Mouse (Mus musculus) forebrain, embryonic 13.5 days (tissue): Measurements from ENCODE around the gene Rab4a. TPM values are rescaled to one million over a fixed set of nuclear protein-coding genes. Genes with fewer than 3 reads are reported as not detected.

Experiments
- ATAC-seq: fragments of 200-750 bp; cut with Nextera tagmentation; 2 replicates; pipeline ENCODE4 v1.8.0; 2017
- H3K27ac ChIP-seq: fragments of 300-500 bp; sonication (generic); 2 replicates; pipeline ENCODE4 v1.5.1; 2015; ENCODE audit warnings: inconsistent platforms, mild to moderate bottlenecking, moderate library complexity
- H3K27me3 ChIP-seq: fragments of 300-500 bp; sonication (generic); 2 replicates; pipeline ENCODE4 v1.6.1; 2015; ENCODE audit warnings: mild to moderate bottlenecking, inconsistent platforms
- H3K36me3 ChIP-seq: fragments of 300-500 bp; sonication (generic); 2 replicates; pipeline ENCODE4 v1.6.1; 2015; ENCODE audit warnings: mild to moderate bottlenecking, inconsistent platforms; ENCODE audit not compliant: poor library complexity, severe bottlenecking
- H3K4me1 ChIP-seq: fragments of 300-500 bp; sonication (generic); 2 replicates; pipeline ENCODE4 v1.6.1; 2015; ENCODE audit warnings: inconsistent platforms
- H3K4me2 ChIP-seq: fragments of 300-500 bp; sonication (generic); 2 replicates; pipeline ENCODE4 v1.6.1; 2015; ENCODE audit warnings: inconsistent platforms, mild to moderate bottlenecking, moderate library complexity
- H3K4me3 ChIP-seq: fragments of 300-500 bp; sonication (generic); 2 replicates; pipeline ENCODE4 v1.5.1; 2015; ENCODE audit warnings: mild to moderate bottlenecking, inconsistent platforms
- H3K9ac ChIP-seq: fragments of 300-500 bp; sonication (generic); 2 replicates; pipeline ENCODE4 v1.6.1; 2015; ENCODE audit warnings: mild to moderate bottlenecking, inconsistent platforms
- H3K9me3 ChIP-seq: fragments of 300-500 bp; sonication (generic); replicated peaks from 2 replicates; pipeline ENCODE4 v1.6.1; 2016; ENCODE audit warnings: inconsistent platforms
- WGBS: fragments of 180-500 bp; shearing (Covaris S2); methylation state at CpG from one replicate; pipeline ENCODE4 v1.1.7; 2015; 5-methylcytosine and 5-hydroxymethylcytosine counted together
- polyA plus RNA-seq: library from polyadenylated mRNA; unstranded; fragments of >200 nt; fragmentation: Nextera tagmentation; extraction: Ambion mirVana; gene quantifications from 2 replicates; pipeline ENCODE4 v1.2.1, GENCODE M21; 2015

Rab4a gene
- polyA plus RNA-seq, 1 experiment from 2014 or later = 72.2 TPM

DNA sequence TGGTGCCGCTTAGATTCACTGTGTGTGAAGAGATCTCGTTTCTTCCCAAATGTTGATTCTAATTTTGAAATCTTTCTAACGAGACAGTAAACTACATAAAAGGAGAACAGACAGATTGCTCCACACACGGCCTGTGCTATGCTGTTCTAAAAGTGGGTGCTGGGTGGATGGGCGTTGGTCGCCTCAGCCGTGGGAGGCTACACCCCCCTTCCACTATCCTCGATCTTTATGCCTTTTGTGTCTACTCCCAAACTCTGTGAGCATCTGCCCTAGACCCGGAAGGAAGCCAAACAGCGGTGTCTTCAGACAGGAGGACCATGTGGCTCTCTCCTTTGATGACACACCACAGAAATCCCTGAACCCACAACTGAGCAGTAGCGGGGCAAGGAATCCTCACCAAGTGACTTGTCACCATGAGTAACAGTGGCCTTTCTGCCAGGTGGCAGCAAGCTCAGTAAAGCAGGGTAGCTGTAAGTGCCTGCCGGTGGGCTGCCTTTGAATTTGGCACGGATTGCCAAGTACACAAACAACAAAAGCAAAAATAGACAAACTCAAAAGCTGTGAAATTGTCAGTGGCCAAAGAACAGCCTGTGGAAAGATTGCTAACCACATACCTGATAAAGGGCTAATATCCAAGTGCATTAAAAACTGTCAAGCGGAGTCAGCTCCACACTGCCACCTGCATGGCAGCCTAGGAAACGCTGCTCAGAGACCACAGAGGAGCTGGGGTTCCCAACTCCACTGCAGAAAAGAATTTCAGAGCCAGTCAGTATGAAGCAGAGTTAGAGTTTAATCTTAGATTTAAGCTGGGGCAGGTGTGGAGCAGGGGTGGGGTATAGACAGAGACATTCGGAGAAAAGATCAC lies 37.1 kb upstream of the Rab4a start:
- WGBS = 68% methylated on average over 16 of the region's 16 CpGs
- no peak overlapping the region for H3K4me3 ChIP-seq
- no peak overlapping the region for H3K27ac ChIP-seq
- H3K9me3 ChIP-seq = no peaks in the 10 kb centered on the region
- no peaks in the 10 kb centered on the region for H3K27me3 ChIP-seq
- H3K9ac ChIP-seq = no peak overlapping the region
- ATAC-seq = 0 out of 2 replicates have a peak, but pooled peaks have one; percentile 61
- no peaks in the 10 kb centered on the region for H3K36me3 ChIP-seq
- H3K4me2 ChIP-seq = no peak overlapping the region
- no peaks in the 10 kb centered on the region for H3K4me1 ChIP-seq

DNA sequence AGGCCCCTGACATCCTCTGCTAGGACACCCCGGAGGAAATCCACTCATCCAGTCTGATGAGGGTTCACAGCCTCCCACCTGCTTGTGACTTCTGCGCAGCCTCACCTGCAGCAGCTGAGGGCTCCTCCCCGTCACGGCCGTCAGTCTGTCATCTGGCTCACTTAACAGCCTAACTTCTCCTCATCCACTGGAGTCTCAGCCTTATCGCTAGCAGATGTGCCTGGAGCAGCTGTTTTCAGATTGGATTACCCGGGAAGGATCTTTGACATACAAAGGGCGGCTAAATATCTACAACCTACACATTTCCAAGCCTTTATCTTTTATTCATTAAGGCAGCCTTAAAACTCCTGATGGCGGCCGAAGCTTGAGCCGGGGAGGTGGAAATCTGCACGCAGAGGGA lies 32.3 kb upstream of the Rab4a start:
- Histone ChIP-seq H3K4me1 (no peaks in the 10 kb centered on the region), H3K27me3 (no peaks in the 10 kb centered on the region), H3K27ac (no peak overlapping the region), H3K36me3 (no peaks in the 10 kb centered on the region), H3K4me2 (no peak overlapping the region), H3K9ac (no peak overlapping the region), H3K9me3 (no peaks in the 10 kb centered on the region), H3K4me3 (no peak overlapping the region)
- ATAC-seq = no peak
- WGBS = 79% methylated on average over 12 of the region's 12 CpGs

GRCm38 (mm10) chr8:123774491-123774890 lies 31.3 kb upstream of the Rab4a start:
- Histone ChIP-seq H3K4me1 (no peaks in the 10 kb centered on the region), H3K4me2 (no peak overlapping the region), H3K9me3 (no peaks in the 10 kb centered on the region), H3K4me3 (no peak overlapping the region), H3K27me3 (no peaks in the 10 kb centered on the region), H3K9ac (no peak overlapping the region), H3K36me3 (no peaks in the 10 kb centered on the region), H3K27ac (no peak overlapping the region)
- no peak for ATAC-seq
- WGBS = 96% methylated on average over 1 of the region's 1 CpGs

DNA sequence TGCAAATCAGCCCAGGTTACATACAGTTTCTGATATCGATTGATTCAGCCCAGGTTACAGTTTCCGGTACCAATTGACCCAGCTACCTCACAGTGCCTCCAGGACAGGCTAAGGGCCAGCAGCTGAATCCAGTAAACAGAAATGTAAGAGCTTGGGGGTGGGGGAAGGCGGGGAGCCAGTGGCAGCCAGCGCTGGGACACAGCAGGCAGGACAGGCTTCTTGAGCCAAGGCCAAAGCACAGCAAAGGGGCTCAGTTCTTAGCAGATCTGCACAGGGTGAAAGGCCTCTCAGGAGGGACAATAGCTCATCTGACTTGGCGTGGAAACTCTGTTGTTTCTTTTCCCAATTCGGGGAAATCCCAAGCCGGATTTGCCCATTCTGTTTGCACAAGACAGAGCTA lies 28.5 kb upstream of the Rab4a start:
- H3K27ac ChIP-seq = no peak overlapping the region
- ATAC-seq = no peak
- H3K4me3 ChIP-seq = no peak overlapping the region

GRCm38 (mm10) chr8:123780471-123780870 lies 25.3 kb upstream of the Rab4a start:
- Histone ChIP-seq H3K4me2 (no peak overlapping the region), H3K27me3 (no peaks in the 10 kb centered on the region), H3K27ac (no peak overlapping the region), H3K36me3 (no peaks in the 10 kb centered on the region), H3K4me3 (no peak overlapping the region), H3K9me3 (no peaks in the 10 kb centered on the region), H3K4me1 (peaks cover 8% of the 10 kb centered on the region; the same call in 1 of the 2 replicates), H3K9ac (no peak overlapping the region)
- ATAC-seq = no peak
- 67% methylated on average over 3 of the region's 3 CpGs for WGBS

More for the DNA sequence above, 28.5 kb upstream of the Rab4a start:
- Histone ChIP-seq H3K4me1 (peaks cover 8% of the 10 kb centered on the region; the same call in 1 of the 2 replicates), H3K9me3 (no peaks in the 10 kb centered on the region), H3K36me3 (no peaks in the 10 kb centered on the region), H3K27me3 (no peaks in the 10 kb centered on the region), H3K4me2 (no peak overlapping the region), H3K9ac (no peak overlapping the region)
- 36% methylated on average over 7 of the region's 7 CpGs for WGBS

DNA sequence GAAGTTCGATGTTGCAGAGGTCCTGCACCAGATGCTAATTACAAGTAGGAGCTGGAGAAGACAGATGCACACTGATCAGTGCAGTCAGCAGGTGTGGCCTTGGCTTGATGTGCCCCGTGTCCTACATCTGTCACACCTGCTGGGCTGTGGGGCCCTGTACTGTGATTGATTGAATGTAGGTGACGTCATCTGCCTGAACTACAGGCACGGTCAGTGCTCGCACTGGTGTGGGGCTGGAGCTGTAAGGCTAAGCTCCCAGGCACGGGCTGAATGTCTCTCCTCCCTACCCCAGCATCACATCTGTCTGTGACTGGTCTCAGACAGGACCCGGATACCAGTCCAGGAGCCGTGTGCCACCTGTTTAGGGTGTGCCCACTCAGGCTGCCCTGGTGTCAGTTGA lies 24.5 kb upstream of the Rab4a start:
- Histone ChIP-seq H3K27me3 (no peaks in the 10 kb centered on the region), H3K4me1 (peaks cover 8% of the 10 kb centered on the region; the same call in 1 of the 2 replicates), H3K9ac (no peak overlapping the region), H3K4me3 (no peak overlapping the region), H3K9me3 (no peaks in the 10 kb centered on the region), H3K27ac (no peak overlapping the region), H3K4me2 (no peak overlapping the region), H3K36me3 (no peaks in the 10 kb centered on the region)
- 68% methylated on average over 8 of the region's 8 CpGs for WGBS
- ATAC-seq = no peak

DNA sequence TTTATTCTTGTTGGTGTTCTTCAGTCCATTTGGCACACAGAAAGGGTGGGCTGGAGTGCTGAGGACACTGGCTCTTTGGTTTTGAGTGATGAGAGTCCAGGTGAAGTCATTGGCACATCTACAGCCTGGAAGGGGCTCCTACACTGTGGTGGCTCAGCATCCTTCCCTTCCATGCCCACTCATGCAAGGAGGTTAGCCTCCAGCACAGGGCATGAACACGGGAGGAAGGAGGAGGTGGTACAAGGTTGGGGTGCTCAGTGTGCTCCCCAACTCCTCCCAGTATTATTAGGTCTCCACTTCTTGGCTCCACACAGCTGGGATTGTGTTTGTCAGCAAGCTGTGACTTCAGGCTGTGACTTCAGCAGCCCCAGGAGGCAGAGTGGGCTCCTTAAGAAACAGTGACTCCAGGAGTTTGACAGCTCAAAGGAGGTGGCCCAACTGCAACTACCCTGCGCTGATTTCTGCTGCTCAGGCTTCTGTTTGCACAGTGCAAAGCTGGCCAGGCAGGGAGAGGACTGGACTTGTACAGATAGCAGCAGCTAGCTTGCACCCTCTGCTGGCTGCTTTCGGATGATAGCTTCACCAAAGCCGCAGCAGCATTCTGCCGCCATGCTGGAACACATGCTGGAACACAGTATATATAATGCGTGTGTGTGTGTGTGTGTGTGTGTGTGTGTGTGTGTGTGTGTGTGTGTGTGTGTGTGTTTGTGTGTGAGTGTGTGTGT lies 22.1 kb upstream of the Rab4a start:
- 14% methylated on average over 6 of the region's 6 CpGs for WGBS
- ATAC-seq = peak; percentile 88

DNA sequence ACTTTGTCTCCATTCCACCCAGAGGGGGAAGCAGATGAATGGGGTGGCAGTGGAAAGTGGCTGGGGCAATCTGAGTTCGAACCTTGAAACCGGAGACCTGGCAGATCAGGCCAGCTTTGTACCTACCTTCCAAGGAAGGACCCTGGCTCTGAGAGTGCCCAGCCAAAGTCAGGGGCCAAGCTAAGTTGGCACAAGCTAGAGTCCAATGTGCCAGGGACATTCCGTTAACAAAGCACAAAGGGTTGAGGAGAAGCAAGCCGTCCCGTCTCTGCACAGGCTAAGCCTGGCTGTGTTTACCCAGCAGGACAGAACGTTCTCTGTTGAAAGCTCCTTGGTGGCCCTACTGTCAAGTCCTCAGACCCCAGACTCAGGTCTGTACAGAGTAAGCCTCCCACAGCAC lies 19.6 kb upstream of the Rab4a start:
- no peak for ATAC-seq
- Histone ChIP-seq H3K36me3 (no peaks in the 10 kb centered on the region), H3K4me1 (peaks cover 12% of the 10 kb centered on the region), H3K4me3 (no peak overlapping the region), H3K9ac (no peak overlapping the region), H3K27me3 (no peaks in the 10 kb centered on the region), H3K9me3 (no peaks in the 10 kb centered on the region), H3K27ac (no peak overlapping the region), H3K4me2 (no peak overlapping the region)
- 75% methylated on average over 6 of the region's 6 CpGs for WGBS

More for the DNA sequence above, 22.1 kb upstream of the Rab4a start:
- Histone ChIP-seq H3K4me2 (no peak overlapping the region), H3K36me3 (no peaks in the 10 kb centered on the region), H3K9me3 (no peaks in the 10 kb centered on the region), H3K27me3 (no peaks in the 10 kb centered on the region), H3K4me1 (peaks cover 8% of the 10 kb centered on the region; the same call in 1 of the 2 replicates), H3K4me3 (no peak overlapping the region), H3K27ac (no peak overlapping the region), H3K9ac (no peak overlapping the region)

DNA sequence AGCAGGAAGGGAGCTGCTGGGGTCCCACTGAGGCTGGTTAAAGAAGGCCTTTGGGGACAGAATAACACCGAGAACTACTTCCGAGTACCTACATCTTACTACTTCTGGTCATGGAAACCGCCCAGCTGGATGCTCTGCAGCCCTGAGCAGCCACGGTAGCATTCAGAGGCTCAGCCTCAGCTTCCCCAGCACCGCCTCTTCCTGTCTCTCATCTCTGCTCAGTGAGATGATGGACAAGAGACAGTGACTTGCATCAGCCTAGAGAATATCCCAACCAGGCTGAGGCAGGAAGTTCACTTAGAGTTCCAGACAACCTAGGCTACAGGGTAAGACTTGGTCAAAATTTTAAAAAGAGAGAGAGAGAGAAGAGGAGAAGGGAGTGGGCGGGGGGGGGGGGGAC lies 19.1 kb upstream of the Rab4a start:
- Histone ChIP-seq H3K9ac (no peak overlapping the region), H3K27me3 (no peaks in the 10 kb centered on the region), H3K4me1 (peaks cover 15% of the 10 kb centered on the region), H3K27ac (no peak overlapping the region), H3K9me3 (no peaks in the 10 kb centered on the region), H3K4me2 (no peak overlapping the region), H3K4me3 (no peak overlapping the region), H3K36me3 (no peaks in the 10 kb centered on the region)
- ATAC-seq = no peak
- 73% methylated on average over 5 of the region's 6 CpGs for WGBS

DNA sequence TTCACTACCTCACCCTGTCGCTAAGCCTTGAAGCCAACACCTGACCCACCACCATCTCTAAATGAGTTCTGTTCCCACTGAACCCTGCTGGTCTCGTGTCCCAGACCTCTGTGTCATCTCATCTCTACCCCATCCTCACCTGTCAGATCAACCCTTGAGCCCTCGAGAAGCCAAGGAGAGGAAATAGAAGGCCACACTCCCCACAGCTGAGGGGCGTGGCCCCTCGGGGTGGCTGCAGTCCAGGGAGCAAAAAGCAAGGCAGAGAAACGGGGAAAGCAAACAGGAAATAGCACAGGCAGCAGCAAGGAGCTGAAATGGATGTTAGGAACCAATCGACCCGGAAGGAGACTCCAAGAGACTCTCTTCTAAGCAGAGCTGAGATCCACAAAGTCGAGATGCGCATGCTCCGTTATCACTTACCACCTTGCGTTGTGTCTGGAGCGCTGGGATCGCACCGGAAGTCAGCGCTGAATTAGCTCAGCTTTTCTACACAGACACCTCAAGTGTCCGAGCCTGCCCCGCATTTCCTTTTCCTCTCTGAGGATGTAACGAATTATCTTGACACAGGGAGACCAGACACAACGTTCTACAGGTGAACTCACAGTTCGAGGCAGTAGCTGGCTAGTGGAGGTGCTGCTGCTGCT lies 18.4 kb upstream of the Rab4a start:
- no peaks in the 10 kb centered on the region for H3K27me3 ChIP-seq
- WGBS = 64% methylated on average over 21 of the region's 21 CpGs
- no peak overlapping the region for H3K4me2 ChIP-seq
- no peak for ATAC-seq
- no peaks in the 10 kb centered on the region for H3K36me3 ChIP-seq
- H3K4me1 ChIP-seq = peaks cover 19% of the 10 kb centered on the region
- H3K27ac ChIP-seq = no peak overlapping the region
- H3K4me3 ChIP-seq = no peak overlapping the region
- H3K9me3 ChIP-seq = no peaks in the 10 kb centered on the region
- H3K9ac ChIP-seq = no peak overlapping the region; the same call in 1 of the 2 replicates

DNA sequence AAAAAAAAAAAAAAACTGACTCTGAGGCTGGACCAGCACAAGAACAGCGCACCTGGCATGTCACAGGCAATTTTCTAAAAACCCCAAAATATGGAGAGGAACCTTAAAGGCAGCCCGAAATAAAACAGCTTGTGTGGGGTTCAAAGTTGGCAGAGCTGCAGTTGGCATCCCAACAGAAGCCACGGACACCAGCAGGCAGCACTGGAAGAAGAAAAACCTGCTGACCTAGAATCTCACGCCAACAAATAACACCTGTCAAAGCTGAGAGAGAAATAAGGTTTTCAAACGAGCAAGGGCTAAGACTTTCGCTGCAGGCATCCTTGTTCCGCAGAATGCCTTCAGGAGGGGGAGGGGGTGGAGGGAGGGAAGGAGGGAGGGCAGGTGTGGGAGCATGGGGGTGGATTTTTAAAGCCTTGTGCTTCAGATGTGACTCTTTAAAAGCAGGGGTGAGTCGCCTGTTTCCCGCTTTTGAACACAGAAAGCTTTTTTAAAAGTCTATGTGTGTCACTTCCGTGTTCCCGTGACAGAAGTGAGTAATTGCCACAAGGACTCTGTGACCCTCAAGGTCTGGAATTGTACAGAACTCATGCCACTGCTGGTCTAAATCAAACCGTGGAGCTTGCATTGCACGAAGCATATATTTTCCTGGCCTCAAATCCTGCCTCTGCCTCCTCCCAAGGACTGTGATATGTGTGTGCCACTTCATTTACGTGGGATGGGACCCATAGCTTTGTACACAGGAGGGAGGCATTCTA lies 17.2 kb upstream of the Rab4a start:
- Histone ChIP-seq H3K27me3 (no peaks in the 10 kb centered on the region), H3K9ac (no peak overlapping the region), H3K9me3 (no peaks in the 10 kb centered on the region), H3K27ac (no peak overlapping the region), H3K4me2 (no peak overlapping the region), H3K36me3 (no peaks in the 10 kb centered on the region), H3K4me3 (no peak overlapping the region), H3K4me1 (peaks cover 19% of the 10 kb centered on the region)
- ATAC-seq = no peak
- WGBS = 53% methylated on average over 14 of the region's 14 CpGs
